Mouse (Mus musculus) kidney, postnatal 10 days (tissue): ENCODE measurements around the gene Prpf18.
"Not testable (repeated sequence)": the region's sequence is repeated elsewhere in the genome, so short reads cannot be mapped to it uniquely, and the experiment has no call there.

Experiments
- DNase-seq: peaks from one replicate; pipeline ENCODE4 v3.0.0; 2021; ENCODE audit warnings: mixed read lengths

Prpf18 gene

DNA sequence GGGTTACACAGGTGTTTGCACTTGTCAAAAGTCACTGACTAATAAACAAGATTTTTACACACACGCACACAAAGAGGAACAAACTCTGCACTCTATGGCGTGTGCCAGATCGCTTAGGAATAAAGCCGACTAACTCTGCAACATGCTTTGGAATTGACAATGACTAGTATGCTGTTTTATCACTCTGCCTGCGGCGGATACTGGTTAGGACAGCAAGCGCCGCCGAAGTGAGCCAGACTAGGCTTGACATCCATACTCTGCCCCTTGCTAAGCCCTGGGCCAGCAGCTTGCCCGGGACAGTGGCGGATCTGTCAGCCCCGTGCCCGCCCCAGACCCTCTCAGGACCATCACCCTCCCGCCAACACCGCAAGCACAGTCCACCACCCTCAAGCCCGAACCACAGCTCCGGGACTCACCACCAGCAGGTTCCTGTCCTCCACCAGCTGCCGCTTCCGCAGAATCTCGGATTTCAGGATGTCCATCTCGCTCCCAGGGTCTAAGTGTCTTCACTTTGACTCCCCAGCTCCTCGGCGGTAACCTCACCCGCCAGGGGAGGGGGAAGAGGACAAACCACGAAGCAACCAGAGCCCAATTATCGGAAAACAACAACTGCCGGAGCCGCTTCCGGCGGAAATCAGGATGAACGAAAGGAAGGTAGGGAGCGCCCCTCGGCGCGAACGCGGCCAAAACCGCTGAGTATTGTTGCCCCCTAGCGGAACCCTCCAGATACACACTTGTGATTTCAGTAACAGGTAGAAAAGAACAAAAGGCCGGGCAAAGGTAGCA is at the start of gene Prpf18:
Gene Prpf18, minus strand, starts transcription at position 614 of the 786 bp plus-strand sequence.
- DNase-seq = peak; percentile 93

DNA sequence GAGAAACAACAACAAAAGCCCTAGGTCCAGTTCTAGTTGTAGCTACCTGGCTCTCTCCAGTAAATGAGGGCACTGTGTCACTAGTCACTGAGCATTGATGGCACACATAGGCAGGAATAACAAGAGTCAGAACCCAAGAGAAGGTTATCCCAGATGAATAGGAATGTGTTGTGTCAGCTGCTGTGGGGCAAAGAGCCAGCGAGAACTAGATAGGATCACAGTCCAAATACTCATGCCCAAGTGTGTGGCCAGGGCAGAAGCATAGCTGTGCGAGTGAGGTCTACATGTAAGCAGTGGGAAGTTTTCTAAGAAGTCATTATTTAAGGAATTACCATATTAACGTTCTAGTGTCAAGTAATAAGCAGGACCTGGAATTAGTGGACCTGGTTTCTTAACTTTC is 28.0 kb upstream of the Prpf18 start:
- peak; percentile 6 for DNase-seq

DNA sequence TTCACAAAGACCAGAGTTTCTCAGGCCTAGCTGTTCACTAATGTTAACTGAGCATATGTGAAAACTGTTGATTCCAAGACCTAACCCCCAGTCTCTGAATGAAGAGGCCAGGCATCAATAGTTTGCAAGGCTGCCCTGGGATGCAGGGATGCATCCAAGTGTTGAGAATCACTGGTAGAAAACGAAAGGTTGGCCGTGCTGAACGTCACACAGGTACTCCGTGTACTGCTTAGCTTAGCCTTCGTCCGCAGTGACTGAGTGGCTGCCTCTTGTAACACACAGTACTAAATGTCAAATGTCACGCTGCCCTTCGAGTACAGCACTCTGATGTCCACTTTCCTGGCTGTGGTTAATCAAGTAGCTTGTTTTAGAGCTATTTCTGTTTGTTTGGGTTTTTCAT is 19.7 kb upstream of the Prpf18 start:
- no peak for DNase-seq

DNA sequence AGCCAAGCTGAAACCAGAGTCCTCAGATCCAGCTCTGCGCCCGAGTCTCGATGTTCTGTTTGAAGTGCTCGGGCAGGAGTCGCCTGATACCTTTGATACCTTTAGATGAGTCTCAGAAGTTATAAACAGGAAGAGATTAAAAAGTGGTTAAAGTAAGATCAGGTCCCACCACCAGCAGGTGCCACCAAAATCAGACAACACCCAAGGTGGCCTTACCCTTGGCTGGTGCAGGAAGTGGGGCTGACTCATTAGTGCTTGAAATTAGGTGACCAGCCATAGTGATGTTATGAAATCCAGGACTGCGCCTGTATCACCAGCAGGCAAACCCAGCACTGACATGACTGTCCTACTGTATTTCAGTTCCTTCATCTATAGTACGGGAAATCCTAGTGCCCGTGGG is 17.8 kb upstream of the Prpf18 start:
- no peak for DNase-seq

DNA sequence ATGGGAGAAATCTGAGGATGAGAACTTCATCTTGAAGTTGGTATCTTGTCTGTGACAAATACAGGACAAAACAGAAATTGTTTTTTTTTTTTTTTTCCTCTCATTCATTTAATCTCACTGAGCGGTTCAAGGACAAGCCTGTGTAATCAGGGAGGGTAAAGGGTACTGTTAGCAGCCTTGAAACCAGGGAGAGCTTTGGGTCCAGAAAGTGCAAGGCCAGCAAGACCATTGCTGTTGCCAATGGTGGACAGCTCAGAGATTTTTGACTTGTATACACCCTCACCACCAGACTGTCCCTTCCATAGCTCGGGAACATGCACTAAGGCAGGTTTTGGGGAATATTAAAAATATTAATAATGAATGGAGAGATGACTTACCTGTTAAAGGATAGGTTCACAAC is 16.7 kb upstream of the Prpf18 start:
- no peak for DNase-seq

DNA sequence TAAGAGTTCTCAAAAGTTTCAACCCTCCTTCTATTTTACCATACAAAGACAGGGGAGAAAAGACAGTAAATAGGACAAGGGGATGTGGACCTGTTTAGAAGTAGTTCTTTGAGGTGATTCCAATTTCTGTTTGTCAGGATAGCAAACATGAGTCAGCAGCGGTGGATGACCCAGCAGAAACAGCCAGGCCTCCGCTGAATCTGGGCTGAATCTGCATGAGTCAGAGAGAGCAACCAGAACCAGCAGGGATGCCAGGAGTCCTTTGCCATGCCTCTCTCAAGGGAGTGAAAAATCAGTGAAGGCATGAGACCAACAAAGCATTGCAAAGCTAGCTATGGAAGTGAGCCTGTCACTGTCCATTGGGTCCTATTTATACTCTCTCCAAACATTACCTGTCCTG is 8.8 kb upstream of the Prpf18 start:
- no peak for DNase-seq

DNA sequence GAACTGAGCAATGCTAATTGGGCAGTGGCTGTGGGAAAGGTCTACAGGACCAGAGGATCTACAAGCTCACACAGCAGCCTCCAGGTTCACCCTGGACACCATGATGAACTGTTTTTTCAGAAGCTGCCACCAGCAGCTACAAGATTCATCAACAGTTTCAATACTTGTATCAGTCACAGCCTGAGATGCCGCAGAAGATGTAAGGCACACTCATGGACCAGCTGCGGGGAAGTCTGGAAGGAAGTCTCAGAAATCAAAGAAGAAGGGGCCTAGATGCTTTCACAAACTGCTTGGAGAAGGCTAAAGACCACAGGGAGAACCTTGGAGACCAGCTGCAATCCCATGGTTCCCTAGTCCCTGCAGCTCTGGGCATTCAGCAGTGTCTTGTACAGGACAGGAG is 2.3 kb downstream of the Prpf18 start:
- DNase-seq = no peak

DNA sequence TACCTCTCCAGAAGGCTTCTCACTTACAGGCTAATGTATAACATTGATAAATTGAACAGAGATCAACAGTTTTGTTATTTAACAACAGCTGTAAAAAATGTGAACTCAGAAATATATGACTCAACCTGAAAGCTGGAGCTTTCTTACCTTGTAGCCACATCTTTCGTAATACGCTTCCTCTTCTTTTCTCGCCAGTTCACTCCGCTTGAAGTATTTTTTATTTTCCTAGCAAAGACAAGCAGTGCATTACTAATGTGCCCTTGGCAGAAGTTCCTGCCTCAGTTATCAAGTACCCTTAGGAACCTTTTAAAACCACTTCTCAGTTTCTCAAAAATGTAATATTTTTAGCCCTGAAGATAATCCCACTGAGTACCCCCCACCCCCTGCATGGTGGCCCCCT is 3.8 kb downstream of the Prpf18 start:
- DNase-seq = no peak

DNA sequence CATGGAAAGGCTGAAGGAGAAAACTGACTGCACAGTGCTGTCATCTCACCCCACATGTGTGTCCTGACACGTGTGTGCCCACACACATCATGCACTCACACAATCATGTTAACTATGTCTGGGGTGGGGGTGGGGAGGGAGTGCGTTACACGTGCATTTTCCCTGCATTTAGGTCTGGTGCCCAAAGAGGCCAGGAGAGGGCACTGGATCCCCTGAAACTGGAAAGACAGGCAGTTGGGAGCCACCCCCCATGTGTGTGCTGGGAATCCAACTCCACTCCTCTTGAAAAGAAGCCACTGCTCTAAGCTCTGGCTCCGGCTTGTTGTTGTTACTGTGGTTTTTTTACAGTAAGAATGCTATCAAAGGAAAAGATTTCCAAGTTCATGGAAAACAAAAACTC is 6.8 kb downstream of the Prpf18 start:
- DNase-seq = no peak

DNA sequence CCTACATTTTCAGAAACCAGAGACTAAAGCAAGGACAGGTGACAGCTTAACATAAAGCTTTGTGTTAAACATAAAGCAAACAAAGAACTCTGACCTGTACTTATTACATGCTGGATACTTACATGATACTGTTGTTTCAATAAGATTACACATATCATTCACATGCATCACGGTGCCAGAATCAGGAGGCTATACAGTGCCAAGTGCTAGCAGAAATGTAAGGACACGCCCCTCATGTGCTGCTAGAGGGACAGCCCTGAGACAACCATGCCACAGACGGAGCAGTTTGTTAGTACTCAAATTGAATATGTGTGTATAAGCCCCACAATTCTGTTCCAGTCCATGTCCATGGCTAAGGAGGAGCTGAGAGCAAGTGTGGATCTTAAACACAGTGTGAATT is 13.7 kb downstream of the Prpf18 start:
- no peak for DNase-seq

DNA sequence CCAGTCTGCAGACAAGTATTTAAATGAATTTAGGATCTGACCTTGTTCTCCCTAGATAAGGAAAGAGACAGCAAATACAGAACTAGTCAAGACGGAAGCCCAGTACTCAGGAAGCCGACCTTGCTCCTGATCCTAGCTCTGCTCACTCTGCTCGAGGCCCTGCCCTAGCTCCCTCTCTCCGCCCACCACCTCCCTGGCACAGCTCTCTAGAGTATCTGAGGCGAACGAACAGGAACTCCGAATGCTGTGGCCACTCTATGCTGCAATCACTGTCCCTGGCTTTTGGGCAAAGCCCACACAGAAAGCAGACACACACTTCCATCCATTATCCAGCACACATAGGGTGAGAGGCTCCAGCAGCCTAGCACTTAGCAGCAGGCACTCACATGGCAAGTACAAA is 15.3 kb downstream of the Prpf18 start:
- DNase-seq = no peak

DNA sequence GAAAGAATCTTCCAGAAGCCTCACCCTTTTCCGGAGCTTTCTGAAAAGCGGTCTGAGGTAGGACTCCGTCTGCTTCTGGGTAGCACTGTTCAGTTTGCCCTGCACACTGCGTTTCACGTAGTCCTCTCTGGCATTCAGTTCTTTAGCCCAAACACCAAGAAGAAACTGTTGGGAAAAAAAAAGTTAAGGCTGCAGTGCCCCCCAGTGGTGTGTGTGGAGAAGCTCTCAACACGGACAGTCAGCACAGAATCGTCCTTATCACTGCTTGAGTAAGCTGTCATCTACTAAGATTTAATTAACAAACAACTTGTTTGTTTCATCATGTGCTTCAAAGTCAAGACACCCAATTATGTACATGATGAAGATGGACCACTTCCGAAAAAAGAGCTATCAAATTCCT is 16.1 kb downstream of the Prpf18 start:
- DNase-seq = no peak

DNA sequence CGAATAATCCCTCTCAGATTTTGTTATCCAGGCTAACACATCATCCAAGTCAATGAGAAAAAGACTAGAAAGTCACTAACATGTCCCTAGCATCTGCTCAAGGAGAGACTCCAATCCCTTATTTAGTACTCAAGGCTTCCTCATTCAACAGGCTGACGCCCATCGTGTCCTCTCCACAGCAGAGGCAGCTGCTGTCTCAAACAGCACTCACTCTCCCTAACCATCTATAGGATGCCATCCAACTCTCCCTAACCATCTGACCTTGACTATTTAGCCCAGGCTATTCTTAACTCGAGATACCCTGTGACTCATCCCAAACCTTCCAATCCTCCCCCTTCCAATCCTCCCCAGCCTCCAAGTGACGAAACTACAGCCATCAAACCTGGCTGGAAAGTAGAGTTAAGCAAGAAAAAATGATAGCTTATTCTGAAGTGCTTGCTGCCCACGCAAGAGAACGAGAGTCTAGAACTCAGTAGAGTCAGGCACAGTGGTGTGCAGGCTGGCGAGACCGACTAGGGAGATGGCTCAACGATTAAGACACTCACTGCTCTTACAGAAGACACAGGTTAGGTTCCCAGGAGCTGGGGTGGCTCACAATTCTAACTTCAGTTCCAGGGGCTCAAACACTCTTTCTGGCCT is 21.6 kb downstream of the Prpf18 start:
- DNase-seq = no peak

DNA sequence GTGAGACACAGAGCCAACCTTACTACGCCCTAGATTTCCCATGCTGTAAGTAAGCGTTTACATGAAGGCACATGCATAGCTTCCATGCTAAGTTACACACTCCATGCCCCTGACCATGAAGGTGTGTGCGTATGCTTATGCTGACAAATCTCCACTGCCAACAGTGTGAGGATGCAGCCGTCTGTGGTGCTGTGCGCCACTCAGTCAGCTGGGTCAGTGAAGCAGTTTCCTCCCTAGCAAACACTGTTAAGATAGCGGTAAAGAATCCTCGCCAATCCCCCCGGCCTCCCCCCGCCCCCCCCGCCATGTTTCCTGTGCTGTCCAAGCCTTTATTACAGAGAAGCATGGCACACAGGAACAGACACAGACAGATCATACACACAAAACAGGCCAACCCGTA is 22.4 kb downstream of the Prpf18 start:
- no peak for DNase-seq

DNA sequence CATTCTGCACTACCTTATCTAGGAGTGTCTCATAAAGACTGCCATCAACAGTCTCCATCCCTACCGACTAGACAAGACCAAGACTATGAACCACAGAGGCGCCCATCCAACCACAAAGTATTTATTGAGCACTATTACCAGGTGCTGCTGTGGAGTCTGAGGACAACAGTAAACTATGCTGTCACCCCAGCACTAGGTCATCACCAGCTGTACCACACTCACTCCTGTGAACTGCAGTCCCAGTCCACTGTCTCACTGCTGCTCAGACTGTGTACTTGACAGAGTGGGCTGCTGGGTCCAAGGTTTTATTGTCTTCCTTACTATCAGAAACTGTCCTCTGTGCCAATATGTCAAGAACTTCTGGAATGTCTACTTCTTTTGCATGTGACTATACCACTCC is 23.0 kb downstream of the Prpf18 start:
- DNase-seq = no peak

DNA sequence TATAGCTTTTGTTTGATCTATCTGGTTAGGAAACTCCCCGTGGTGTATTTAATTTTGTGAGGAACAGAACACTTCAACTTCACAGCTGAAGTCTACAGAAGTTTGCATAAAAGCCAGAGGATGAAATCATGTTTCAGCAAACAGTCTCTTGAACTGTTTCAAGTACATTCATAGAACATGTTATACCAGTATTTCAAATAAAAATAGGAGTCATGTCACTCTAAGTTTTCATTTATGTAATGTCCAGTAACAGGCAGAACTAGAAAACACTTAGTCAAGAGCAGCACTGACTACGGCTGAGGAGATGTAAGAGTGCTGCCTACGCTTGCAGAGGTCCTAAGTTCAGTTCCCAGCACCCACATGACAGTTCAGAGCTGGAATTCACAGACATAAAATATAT is 25.0 kb downstream of the Prpf18 start:
- no peak for DNase-seq

DNA sequence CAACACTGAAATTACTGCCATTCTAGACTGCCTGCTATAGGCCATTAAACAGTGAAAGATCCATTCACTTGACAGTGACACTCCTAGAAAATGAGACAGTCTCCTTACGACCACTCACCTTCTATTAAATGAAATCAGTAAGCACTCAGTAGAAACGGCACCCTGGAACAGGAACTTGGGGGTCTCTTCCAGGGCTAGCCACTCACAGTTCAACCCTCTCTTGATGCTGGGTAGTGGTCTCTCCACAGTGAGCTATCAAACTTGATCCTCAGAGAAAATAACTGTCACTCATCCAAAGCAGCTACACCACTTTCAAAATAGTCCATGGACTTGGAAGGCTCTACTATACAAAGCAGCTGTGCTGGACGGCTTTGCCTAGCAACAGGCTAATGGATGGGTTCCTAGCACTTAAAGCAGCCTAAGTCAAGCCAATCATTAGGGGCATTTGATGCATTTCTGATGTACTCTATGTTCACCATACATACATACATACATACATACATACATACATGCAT is 30.4 kb downstream of the Prpf18 start:
- no peak for DNase-seq

DNA sequence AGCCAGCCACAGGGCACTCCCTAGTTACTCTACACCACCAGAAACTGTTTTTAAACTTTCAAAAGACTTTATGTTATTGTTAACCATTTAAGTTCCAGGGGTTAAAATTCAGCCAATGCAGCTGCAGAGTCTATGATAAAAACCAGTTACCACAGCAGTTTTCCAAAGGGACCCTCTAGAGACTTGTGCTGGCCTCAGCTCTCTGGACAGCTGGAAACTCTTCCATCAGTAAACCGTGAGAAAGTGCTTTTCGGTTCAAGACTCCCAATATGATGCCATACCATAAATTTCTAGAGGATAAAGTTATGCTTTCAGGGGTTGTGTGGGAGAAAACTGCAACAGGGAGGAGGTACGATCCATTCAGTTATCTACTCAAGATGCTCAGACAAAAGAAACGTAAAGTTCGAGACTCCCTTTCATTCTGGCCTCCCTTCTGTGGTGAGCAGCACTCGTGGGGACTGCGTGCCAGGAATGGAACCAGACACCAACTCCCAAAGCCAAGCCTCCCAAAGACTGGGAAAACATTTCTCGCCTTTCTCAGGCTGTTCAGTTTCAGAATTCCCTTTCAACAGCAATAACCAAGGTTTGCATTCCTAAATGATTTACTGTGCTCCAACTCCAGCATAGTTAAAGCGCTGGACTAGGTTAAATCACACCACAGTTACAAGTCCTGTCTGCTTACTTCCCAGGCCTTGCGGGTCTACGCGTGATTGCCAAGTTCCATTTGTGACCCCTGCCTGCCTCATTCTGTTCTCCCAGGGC is 31.1 kb downstream of the Prpf18 start:
- no peak for DNase-seq

DNA sequence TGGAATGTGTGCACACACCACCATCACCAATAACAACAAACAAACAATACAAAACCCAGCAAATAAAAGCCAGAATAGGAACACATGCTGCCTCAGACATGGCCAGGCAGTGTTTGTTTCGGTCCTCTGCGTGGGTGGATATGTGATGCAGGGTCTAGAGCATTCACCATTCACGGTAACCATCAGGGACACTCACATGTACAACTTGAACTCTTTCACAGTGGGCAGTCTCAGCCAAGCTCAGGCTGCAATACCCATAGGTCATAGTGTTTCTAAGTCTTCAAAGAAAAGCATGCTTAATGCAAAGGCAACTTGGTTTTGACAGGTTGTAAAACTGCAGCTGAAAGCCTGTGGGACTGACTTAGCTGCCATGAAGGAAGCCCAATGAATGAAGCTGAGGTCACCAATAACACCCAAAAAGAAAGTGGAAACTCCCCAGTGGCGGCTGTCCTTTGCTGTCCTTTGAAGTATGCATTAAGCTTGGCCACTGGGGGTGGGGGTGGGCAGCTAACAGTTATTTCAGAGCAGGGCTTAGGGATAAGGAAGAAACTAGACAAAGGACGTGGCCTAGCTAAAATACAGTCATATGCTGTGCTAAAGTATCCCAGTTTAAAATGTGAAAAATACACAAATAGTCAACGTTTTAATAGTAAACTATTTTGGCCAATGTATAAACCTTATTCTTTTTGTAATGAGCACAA is 31.9 kb downstream of the Prpf18 start:
- no peak for DNase-seq

DNA sequence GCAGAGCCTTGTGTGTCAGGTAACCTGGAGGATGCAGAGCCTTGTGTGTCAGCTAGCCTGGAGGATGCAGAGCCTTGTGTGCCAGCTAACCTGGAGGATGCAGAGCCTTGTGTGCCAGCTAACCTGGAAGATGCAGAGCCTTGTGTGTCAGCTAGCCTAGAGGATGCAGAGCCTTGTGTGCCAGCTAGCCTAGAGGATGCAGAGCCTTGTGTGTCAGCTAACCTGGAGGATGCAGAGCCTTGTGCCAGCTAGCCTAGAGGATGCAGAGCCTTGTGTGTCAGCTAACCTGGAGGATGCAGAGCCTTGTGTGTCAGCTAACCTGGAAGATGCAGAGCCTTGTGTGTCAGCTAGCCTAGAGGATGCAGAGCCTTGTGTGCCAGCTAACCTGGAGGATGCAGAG is 32.8 kb downstream of the Prpf18 start:
- DNase-seq = not testable (repeated sequence)

DNA sequence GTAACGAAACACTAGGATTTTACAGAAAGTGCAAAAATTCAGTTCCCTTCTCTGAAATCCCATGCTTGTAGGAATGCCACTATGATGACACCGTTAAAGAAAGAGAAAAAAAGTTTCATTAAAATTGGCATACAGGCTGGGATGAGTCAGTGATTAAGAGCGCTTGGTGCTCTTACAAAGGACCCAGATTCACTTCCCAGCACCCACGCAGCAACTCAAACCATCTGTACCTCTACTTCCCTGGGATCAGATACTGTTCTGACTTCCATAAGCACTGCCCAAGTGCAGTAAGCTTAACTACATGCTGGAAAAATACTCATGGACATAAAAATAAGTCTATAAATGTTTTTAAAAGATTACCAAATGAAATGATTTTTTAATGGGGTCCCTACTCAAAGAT is 34.9 kb downstream of the Prpf18 start:
- no peak for DNase-seq

DNA sequence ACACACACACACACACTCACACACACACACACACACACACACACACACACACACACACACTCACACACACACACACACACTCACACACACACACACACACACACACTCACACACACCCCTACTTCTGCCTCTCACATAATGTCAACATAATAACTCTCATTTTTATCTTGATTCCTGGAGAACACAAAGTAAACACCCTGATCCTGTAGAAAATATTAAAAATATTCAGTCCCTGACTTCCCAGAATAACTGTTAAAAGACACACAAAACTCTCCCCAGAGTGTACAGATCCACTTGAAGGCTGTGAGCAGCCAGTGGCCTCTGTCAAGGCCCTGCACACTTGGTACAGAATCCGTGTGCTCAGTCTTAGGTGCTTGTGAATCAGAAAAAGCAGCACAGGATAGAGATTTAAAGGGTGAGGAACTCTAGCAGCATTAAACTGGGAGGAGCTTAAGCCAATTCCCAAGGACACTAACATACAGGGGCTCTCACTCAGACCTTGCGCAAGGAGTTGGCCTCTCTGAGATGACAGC is 36.8 kb downstream of the Prpf18 start:
- DNase-seq = no peak
